Comparison of ENCODE assay signal across 28 mouse cellular contexts in genomic region chr8:113263296-113263695, GRCm38 (mm10).
"Had no signal": no experiment of that assay in that cellular context is flagged by ENCODE, and none has a peak within 500 bp of the region (broad histone marks: within the 10 kb centered on the region; RNA-seq: fewer than 3 reads in every experiment).

No protein-coding gene starts in this region.

- H3K4me3 ChIP-seq: gastrocnemius, adult 2 months; heart, embryonic 10.5 days; heart, embryonic 12.5 days; hindbrain, embryonic 10.5 days; hindbrain, embryonic 12.5 days; intestine, embryonic 15.5 days; kidney, embryonic 15.5 days; limb, embryonic 13.5 days; limb, embryonic 15.5 days; liver, embryonic 12.5 days had no signal

- DNase-seq: gastrocnemius, adult 2 months; gastrocnemius, postnatal 10 days; gastrocnemius, postnatal 25 days; heart, adult 18-20 months; heart, postnatal 10 days; heart, postnatal 4 days; kidney, adult 18-20 months; kidney, adult 8-10 months; kidney, postnatal 14 days; kidney, postnatal 36 days; layer of hippocampus, adult 9-11 months; layer of hippocampus, postnatal 36 days; left cerebral cortex, postnatal 4 days had no signal

- H3K9ac ChIP-seq: heart, embryonic 12.5 days; hindbrain, embryonic 12.5 days; hindbrain, embryonic 14.5 days; intestine, embryonic 15.5 days; kidney, embryonic 15.5 days; limb, embryonic 13.5 days; limb, embryonic 15.5 days; liver, embryonic 12.5 days; liver, embryonic 14.5 days had no signal

- H3K36me3 ChIP-seq: heart, embryonic 10.5 days; heart, embryonic 12.5 days; hindbrain, embryonic 10.5 days; hindbrain, embryonic 12.5 days; intestine, embryonic 15.5 days; kidney, embryonic 15.5 days; limb, embryonic 13.5 days; limb, embryonic 15.5 days; liver, embryonic 12.5 days had no signal

- ATAC-seq: hindbrain, embryonic 16.5 days; inflammation-experienced regulatory T-cells, adult 6 months; intestine, embryonic 15.5 days; intestine, postnatal 0 days; liver, embryonic 12.5 days had no signal

- H3K4me2 ChIP-seq: heart, embryonic 12.5 days; hindbrain, embryonic 12.5 days; hindbrain, embryonic 14.5 days; intestine, embryonic 15.5 days; kidney, embryonic 15.5 days; limb, embryonic 13.5 days; limb, embryonic 15.5 days; liver, embryonic 12.5 days had no signal

- H3K27ac ChIP-seq: gastrocnemius, adult 2 months; heart, embryonic 10.5 days; hindbrain, embryonic 10.5 days; hindbrain, embryonic 12.5 days; hindbrain, embryonic 14.5 days; intestine, embryonic 15.5 days; kidney, embryonic 15.5 days; kidney, postnatal 0 days; limb, embryonic 13.5 days; limb, embryonic 15.5 days; liver, embryonic 12.5 days; liver, embryonic 14.5 days had no signal

- H3K27me3 ChIP-seq: heart, embryonic 12.5 days; hindbrain, embryonic 12.5 days; intestine, embryonic 15.5 days; kidney, embryonic 15.5 days; limb, embryonic 13.5 days; limb, embryonic 15.5 days; liver, embryonic 12.5 days had no signal

- H3K9me3 ChIP-seq: heart, embryonic 10.5 days; heart, embryonic 12.5 days; hindbrain, embryonic 10.5 days; hindbrain, embryonic 12.5 days; intestine, embryonic 15.5 days; kidney, embryonic 15.5 days; limb, embryonic 13.5 days; limb, embryonic 15.5 days; liver, embryonic 12.5 days had no signal

- H3K4me1 ChIP-seq: heart, embryonic 12.5 days; hindbrain, embryonic 10.5 days; hindbrain, embryonic 12.5 days; intestine, embryonic 15.5 days; kidney, embryonic 15.5 days; limb, embryonic 13.5 days; limb, embryonic 15.5 days; liver, embryonic 12.5 days had no signal
